Mouse (Mus musculus) ES-E14 (cell line): ENCODE data around the gene Pik3r6.

Experiments
- CHD2 ChIP-seq: IDR thresholded peaks from 2 replicates; pipeline ENCODE4 v1.6.1; 2014; ENCODE audit warnings: mild to moderate bottlenecking, low read depth, low read length, inconsistent platforms
- MAFK ChIP-seq: IDR thresholded peaks from 2 replicates; pipeline ENCODE4 v1.6.1; 2014; ENCODE audit warnings: mild to moderate bottlenecking, low read depth, low read length, inconsistent platforms; ENCODE audit not compliant: insufficient read depth
- ZC3H11A ChIP-seq: IDR thresholded peaks from 2 replicates; pipeline ENCODE4 v1.6.1; 2012; ENCODE audit warnings: low read depth, mild to moderate bottlenecking, inconsistent platforms, low read length, borderline replicate concordance
- ZNF384 ChIP-seq: IDR thresholded peaks from 2 replicates; pipeline ENCODE4 v1.6.1; 2012; ENCODE audit warnings: low read depth, low read length, inconsistent platforms

DNA sequence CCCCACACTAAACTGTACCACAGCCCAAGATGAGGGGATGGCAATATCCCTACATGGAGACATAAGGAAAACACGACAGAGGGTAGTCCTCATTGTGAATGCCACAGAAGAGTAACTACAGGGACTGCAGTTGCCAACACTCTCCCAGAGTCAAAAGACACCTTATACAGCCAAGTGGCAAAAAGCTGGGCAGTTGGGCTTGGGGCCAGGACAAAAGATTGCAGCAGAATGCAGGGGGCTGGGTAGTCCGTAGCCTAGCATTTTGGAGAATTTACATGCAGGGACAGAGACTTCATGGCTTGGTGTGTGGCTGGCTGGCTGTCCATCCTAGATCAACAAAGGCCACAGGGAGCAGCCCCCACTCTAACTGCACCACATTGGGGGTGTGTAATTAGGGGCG is 18.4 kb upstream of the Pik3r6 start:
- TF ChIP-seq CHD2 (no peak), ZNF384 (no peak), MAFK (no peak), ZC3H11A (no peak)
